Mouse (Mus musculus) MEL (cell line): ENCODE results near the gene Gbx2.

ENCODE experiments used
- CTCF ChIP-seq, 3 experiments: IDR thresholded peaks in 2 of 3; conservative IDR thresholded peaks in 1 of 3; 2 replicates each; pipeline ENCODE4 v1.5.1; 2011 to 2012; ENCODE audit warnings: low read length in 3 of 3, low read depth in 2 of 3, mild to moderate bottlenecking in 2 of 3, improper control_type of control experiment in 1 of 3, inconsistent platforms in 1 of 3, mixed read lengths in 1 of 3, moderate library complexity in 1 of 3; ENCODE audit not compliant: control insufficient read depth in 1 of 3, insufficient read depth in 1 of 3, poor library complexity in 1 of 3, severe bottlenecking in 1 of 3
- MAFK ChIP-seq: IDR thresholded peaks from 2 replicates; pipeline ENCODE4 v1.6.1; 2011; ENCODE audit warnings: low read depth, mild to moderate bottlenecking, low read length, improper control_type of control experiment, borderline replicate concordance
- MEF2A ChIP-seq: IDR thresholded peaks from 2 replicates; pipeline ENCODE4 v1.6.1; 2014; ENCODE audit warnings: low read depth, mild to moderate bottlenecking, inconsistent platforms, low read length, improper control_type of control experiment; ENCODE audit not compliant: poor library complexity, insufficient replicate concordance, severe bottlenecking; ENCODE audit errors: extremely low read depth
- ZC3H11A ChIP-seq: IDR thresholded peaks from 2 replicates; pipeline ENCODE4 v1.6.1; 2012; ENCODE audit warnings: low read depth, mild to moderate bottlenecking, inconsistent platforms, low read length, improper control_type of control experiment

DNA sequence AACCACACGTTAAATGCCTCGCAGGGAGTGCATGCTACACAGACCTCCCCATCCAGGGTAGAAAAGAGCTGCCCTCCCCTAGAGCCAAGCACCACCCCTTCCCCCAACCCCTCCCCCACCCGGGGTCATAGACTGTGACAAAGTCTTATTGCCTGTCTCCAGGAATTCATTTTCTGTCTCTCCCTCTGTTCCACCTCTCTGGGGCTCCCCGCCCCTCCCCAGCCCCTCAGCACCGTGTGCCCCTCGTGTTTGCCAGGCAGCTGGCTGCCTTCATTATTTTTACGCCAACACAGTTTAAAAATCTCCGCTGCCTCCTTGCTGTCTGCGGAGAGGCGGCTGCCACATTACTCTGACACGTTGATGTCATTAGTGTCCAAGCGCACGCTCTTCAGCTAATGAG, 31.1 kb upstream of the Gbx2 start:
- TF ChIP-seq CTCF (IDR thresholded peaks at IDR 0.05 in 2 of 3, conservative IDR thresholded peaks at IDR 0.05 in 1 of 3; ENCODE audit: control insufficient read depth in 1 of 3, insufficient read depth in 1 of 3, low read depth in 2 of 3, low read length in 3 of 3, poor library complexity in 1 of 3, severe bottlenecking in 1 of 3), result no peak
- no peak for TF ChIP-seq MEF2A
- no peak for TF ChIP-seq MAFK
- TF ChIP-seq ZC3H11A, result no peak
